Mouse (Mus musculus) erythroblast, embryonic 14.5 days (primary cell): ENCODE measurements around the gene Scn2b.

ENCODE experiments used
- GATA1 ChIP-seq: IDR thresholded peaks from 2 replicates; pipeline ENCODE4 v1.6.1; 2012; ENCODE audit warnings: low read length, inconsistent platforms, mixed read lengths
- TAL1 ChIP-seq: IDR thresholded peaks from 3 replicates; pipeline ENCODE4 v1.6.1; 2012; ENCODE audit warnings: low read length, inconsistent platforms, mixed read lengths

DNA sequence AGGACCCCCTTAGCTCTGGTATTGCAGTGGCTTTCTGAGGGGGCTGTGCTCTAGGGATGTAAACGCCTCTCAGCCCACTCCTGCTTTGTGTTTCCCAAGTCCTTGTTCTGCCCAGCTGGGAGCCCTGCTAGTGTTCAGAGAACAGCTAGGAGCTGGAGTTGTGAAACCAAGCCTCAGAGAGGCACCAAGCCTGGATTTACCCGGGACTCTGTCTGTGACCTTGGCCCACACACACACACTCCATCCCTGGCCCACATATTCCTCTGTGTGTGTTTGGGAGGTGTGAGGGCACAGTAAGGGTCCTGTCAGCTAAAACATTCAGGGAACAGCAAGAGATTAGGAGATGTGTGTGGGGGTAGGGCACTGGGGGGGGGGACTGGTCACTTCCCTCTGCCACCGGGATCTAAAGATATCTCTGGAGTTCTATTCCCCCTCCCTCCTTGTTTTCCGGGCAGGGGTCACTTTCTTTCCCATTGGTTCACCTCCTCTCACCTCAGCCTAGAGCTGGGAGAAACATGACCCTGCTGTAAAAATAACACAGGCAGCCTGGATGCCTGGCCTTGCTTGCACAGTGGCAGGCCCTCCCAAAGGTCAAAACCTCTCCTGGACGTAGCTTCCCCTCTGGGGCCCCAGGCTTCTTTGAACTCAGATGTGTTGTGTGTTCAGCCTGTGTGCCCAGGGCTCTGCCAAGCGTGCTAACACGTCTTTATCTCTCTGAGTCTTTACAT lies 19.0 kb downstream of the Scn2b start:
- TF ChIP-seq GATA1 = no peak
- TF ChIP-seq TAL1 = no peak
